Mouse (Mus musculus) thymus, postnatal 25 days (tissue): ENCODE measurements at regions not wholly inside any gene's neighbourhood (a gene's known extent, or its start where the extent isn't known, plus 50 kb on each side); places are given as distances from the start of the nearest gene placed in this dataset.

Source experiments
- DNase-seq: peaks from one replicate; pipeline ENCODE4 v3.0.0; 2022

DNA sequence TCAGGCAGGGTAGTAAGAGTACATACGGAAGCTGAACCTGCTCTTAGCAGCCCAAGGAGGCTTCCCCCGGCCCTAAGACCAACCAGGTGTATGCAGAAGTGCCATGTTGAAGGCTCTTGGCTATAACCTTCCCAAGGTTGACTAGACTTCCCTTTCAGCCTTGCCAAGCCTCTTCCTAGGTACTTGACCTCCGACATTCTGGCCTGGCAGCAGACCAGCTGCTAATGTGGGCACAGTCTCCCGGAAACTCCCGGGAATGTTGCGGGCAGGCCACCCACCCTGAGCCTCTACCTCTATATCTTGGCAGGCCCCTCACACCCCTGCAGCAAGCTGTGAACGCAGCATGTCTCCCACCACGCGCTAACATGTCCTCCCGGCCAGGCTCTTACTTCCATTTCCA lies 201.1 kb downstream of the Thbs2 start:
- no peak for DNase-seq

DNA sequence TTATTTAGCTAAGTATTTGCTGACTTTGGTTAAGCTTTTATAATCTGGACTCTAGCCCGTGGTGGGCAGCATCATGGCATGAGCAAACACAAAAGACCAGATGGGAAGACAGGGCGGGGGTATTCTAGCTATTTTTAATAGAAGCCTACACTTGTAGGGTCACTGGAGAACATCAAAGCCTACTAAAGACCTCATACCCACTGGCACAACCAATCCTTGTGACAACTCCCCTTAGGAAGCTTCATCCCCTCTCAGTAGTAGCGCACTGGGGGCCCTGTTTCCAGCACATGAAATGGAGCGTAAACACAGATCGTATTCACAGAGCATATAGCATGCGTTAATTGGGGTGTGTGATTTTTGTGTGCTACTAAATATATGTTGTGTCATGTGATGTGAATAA lies 202.4 kb downstream of the Smoc2 start:
- DNase-seq: no peak

DNA sequence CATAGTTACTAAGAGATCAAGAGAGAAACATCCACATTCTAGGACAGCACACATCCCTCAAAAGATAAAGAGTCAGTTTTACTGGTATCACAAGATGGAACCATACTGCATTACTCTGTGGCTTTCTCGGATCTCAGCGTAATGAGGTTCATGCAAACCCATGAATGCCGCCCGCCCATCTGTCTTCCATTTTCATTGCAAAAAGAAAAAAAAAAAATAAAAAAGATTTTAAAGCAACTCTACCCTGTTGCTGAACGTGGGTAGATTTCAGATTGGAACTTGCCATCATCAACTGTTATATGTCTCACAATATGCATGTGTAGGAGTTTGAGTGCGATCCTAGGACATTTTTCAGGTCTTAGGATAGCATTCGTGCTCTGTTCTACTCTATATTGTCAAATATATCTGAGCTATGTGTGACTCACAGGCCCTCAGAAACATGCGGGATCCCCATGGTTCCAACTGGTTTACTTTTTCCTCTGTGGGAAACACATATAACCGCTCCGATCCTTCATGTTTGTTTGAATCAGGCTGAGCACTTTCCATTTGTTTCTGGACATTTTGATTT lies 199.7 kb downstream of the Smoc2 start:
- no peak for DNase-seq

DNA sequence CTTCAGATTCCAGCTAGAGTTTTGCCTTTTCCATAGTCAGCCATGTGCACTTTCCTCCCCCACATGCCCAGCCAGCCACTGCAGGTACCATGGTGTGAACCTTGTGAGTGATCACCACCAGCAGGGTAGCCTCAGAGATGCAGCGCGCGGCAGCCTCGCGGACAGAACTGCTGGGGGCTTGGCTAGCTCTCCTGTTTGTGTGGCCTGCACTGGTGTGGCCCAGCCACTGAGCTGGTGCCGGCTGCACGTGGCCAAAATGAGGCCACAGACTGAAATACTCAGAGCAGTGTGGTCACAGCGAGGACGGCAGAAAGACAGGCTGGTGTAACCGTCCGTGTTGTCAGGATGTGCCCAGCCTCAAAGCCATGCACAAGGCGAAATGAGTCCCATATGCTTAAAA lies 197.4 kb downstream of the Smoc2 start:
- DNase-seq: no peak

DNA sequence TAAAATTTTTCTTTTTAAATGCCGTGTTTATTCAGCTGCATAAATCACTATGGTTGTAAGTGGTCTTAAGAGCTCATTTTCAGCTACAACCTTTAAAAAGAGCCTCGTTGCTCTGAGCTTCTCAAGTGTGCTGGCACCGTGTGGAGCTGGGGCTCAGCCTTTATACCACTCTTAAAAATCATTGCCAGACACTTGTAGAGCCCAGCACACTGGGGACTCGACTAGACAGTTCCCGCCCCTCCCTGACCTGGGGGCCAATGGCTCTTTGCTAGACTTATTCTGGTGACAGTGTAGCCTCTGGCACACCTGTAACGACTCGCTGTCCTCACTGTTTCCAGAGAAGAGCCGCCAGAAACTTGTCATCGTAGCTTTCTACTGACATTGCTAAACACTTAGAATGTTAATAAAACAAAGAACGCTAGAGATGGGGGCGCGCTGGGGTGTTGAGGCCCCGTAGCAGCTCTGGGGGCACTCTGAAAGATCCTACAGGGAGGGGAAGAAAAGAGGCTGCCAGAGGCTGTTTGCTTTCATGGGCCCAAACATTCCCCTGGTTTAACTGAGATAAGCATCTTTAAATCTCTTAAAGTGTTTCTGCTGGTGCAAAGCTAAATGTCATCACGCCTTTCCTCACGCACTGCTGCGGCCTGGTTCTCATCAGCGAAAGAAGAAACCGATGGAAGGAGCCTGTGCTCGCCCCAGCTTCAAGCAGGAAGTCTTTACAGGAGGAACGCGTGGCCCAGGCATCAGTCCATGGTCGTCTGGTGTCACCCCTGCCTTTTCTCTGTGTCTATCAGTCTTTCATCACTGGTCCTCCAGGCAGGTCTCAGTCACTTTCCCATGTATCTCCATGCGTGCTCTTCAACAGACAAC lies 196.7 kb downstream of the Smoc2 start:
- DNase-seq: no peak

DNA sequence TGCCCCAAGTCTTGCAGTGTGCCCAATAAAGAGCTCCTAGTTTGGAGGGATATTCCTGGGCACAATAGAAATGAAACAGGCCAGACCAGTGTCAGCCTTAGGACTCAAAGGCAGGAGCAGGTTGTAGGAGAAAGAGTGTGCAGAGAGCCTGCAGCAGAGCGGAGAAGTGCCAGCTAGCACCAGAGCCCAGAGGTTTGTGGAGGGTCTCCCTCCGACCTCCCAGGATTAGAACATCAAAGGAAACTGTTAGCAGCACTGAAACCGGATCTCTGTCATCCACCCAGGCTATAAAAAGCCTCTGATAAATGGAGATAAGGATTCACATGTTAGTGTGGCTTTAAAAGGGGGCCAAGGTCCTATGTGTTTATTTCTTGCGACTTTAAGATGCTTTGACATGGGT lies 196.0 kb downstream of the Smoc2 start:
- no peak for DNase-seq

DNA sequence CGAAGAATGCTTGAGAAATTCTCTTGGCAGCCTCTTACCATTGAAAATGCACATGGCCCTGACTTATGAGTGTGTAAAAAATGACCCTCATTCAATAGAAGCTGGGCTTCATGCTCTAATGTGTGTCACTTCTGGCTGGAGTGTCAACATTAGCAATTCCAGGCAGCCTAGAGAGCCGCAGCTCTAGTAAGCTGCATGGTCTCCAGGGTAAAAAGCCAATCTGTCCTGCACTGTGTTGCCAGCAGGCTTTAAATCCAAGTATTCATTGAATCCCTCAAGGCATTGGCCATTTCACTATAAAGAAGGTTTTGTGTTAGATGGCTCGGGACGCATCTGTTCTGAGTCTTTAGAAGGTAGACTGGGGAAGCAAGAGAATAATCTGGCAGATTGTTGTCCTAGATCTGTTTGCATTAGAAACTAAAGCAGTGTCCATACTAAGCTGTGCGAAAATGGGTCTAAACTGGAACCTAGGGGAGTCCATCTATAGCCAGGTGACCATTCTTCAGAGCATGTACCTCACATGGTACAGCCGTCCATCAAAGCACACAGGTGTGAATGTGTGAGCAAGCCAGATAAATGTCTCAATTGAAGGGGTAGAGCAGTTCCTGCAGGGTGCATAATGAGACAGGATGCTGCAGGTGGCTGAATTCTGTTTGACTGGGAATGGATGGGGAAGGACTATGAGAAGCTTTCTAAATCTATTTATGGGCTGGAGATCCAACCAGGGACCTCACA lies 189.6 kb downstream of the Smoc2 start:
- no peak for DNase-seq

DNA sequence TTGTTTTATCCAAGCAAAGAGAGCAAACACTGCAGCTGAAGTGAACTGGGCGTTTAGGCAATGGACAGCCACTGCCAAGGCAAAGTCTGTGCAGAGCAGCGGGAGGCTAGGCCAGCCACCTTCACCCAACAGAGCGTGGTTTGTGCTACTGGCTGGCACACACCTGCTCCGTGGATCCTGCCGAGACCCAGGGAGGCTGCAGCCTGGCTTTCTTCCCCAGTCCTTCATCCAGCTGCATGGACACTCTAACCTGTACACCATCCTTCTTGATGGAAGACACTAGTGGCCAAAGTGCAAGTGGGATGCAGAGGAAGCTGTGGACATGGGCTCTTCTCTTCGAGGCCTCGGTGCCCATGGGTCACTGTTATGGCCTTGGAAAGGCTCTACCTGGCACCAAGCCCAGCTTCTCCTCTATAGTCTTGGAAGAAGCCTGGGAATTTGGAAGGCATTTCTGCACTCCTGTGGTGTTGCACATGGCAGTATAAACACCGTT lies 176.0 kb downstream of the Smoc2 start:
- no peak for DNase-seq
